Mouse (Mus musculus) C2C12 (cell line): Measurements from ENCODE around the gene Bbof1.

Experiments
- CTCF ChIP-seq: IDR thresholded peaks from one replicate; pipeline ENCODE4 v1.5.1; 2011; ENCODE audit not compliant: control insufficient read depth, insufficient read depth, insufficient read length
- MYOG ChIP-seq: IDR thresholded peaks from one replicate; pipeline ENCODE4 v1.6.1; 2011; ENCODE audit not compliant: control insufficient read depth, insufficient read length; ENCODE audit errors: extremely low read depth

DNA sequence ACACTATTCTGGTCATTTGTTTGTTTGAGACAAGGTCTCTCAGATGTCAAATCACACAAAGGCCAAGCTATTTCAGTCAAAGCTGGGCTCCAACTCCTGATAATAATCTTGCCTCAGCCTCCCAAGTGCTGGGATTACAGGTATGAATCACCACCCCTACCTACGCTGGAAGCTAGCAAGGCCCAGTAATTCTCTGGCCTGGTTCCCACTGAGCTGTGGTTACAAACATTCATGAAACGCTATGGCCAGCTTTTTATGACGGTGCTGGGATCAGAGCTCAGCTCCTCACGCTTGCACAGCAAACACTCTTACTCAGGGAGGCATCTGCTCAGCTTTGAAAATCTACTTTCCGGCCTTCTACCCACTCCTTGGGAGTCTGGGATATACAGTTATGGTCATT is 15.0 kb upstream of the Bbof1 start:
- TF ChIP-seq CTCF, result no peak
- TF ChIP-seq MYOG, result no peak
